Mouse (Mus musculus) right cerebral cortex, postnatal 4 days (tissue): ENCODE measurements at regions not wholly inside any gene's neighbourhood (a gene's known extent, or its start where the extent isn't known, plus 50 kb on each side); places are given as distances from the start of the nearest gene placed in this dataset.
"Not testable (repeated sequence)": the region's sequence is repeated elsewhere in the genome, so short reads cannot be mapped to it uniquely, and the experiment has no call there.

Source experiments
- DNase-seq: peaks from one replicate; pipeline ENCODE4 v3.0.0-alpha.2; 2022

DNA sequence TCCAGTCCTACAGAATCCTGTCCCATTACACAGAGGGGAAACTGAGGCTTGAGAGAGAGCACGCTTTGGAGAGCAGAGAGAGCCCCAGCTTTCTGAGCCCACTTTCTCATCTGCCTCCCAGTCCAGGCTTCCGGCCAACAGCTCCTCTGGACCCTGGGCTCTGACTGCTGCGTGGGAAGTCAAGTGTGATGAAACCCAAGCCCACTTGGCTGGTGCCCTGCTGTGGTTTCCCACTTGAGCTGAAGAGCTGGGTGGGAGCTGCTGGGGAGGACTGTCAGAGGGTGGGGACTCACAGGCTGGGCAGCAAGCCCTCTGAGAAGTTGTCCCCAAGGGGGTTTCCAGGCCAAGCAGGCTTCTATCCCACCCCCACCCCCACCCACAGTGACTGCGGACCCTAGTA is 139.9 kb upstream of the Haao start:
- no peak for DNase-seq

DNA sequence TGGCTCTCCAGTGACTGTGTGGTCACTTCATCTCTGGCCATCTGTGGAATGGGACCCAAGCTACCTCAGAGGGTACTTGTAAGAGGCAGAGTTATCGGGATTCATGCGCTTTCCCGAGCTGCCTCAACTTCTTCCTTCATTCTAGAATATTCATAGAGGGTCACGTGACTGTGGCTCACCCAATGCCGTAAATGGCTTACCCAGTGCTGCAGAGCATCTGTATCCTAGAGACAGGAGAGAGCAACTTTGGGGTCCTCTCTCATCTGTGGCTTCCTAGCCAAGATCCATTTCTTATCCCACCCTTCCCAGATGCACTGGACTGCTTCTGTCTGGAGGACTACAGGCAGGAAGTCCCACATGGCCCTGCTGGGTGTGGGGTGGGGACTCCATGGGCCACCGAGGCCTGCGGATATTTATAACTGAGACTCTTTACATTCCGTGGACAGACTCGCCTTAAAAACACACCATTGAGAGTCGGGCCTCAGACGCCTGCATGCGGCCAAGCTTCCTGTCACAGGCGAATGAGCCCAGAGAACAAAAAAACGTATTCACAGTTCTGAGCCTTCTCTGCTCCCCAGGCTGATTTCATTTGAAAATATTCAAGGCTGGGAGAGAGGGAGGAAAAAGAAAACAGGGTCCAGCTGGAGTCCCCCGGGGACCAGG is 138.3 kb upstream of the Haao start:
- peak; percentile 13 for DNase-seq

DNA sequence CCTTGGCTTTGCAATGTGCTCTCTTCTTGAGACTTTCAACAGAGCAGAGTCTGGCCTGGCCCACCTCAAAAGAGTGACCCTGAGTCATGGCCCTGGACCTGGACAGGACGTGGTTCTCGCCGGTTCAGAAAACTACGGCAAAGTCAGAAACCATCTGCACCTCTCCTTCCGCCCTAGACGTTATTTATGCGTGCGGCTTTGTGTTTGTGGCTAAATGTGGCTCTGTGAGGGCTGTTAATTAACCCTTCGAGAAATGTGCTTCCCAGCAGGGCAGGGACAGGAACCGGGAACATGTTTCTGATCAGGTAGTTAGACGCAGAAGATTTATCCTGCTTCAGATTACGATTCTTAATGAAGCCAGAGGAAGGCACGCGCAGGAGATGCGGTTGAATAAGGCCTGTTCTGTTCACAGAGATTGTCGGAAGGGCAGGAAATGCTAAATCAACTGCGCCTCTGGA is 137.6 kb upstream of the Haao start:
- no peak for DNase-seq

DNA sequence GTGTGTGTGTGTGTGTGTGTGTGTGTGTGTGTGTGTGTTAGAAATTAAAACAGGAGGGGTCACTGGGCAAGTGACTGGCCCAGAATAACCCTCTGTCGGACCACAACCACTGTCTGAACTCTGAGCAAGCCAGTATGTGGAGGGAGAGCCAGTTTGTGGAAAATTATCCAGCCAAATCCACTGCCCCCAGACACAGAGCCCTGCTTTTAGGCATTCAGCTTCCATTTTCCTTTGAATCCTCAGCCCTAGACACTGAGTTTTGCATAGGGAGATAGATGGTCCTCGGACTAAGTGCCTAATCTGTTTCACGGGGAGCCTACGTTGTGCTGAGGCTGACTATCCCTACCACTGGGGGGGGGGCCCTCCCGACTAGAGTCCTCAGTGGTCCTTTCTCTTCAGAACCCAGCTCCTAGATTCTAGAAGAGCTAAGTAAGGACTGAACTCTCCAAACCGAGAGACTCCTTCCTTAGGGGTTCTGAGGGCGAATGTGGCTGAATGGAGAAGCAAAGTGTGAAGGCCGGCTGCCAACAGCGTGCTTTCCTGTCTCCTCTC is 136.2 kb upstream of the Haao start:
- no peak for DNase-seq

DNA sequence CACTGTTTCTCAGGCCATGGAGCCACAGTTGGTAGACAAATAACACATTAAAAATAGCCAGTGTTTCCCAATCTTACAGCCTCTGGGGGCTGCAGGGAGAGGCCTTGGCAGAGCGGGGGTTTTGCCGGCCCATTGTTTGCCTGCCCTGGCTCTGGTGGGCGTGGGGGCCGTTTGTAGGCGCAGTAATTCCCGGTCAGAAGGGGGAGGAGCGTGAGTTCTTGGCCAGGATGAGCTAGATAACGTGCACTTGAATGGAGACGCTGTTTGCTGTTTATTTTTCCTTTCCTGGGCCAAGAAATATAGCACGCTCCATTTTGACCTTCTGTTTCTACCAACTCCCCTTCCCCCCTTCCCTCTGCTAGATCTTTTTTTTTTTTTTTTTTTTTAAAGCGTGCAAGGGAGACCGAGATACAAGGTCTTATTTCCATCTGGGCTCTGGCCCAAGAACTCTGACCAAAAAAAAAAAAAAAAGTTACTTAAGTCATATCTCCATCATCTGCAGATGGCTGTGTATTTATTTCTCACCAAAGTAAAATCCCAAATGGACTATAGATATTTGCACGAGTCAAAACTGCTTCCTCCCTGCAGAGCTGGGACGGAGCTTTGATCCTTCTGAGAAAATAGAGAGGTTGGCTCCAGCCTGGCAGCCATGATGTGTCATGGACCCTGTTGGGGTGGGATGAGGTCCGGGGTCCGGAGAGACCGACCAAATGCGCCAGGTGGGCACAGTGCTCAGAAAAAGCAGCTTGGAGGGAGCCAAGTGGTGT is 135.5 kb upstream of the Haao start:
- DNase-seq = no peak

DNA sequence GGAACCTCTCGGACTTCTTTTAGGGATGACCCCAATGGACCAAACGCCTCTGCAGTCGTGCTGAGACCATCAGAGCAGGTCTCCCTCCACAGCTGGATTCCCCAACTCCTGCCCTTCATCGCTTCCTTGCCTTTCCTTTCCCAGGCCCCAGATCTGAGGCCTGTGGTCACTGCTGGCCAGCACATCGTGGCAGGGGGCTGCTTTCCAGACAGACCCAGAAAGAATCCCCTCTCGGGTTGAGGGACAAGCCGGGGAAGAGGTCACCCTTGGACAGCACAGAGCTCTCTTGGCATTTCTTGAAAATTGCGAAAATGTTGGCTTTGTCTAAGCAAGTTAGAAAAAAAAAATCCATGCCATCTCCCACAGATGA is 134.9 kb upstream of the Haao start:
- DNase-seq = no peak

DNA sequence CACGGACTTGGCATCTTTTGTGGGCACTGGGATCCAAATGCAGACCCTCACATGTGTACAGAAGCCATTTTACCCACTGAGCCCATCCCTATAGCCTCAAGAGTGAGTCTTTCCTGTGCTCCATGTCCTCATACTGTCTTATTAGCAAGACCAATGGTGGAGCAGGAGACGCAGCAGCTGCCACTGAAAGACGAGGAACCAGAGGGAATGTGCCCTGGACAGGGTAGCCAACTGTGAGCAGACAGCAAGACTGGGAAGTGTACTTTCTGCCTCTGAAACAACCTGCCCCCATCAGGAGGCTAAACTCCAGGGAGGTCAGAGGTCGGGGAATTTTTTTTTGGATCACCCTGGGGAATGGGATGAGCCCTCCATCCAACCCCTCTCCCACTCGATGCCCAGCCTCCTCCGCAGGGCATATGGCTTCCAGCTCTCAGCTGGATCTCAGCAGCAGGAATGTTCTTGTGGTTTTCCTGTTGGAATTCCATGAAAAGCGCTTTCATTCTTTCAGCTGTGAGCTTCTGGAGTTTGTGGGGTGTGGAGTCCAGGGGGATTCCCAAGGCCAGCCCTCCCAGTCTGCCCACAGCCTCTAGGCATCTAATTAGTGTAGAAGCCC is 131.2 kb upstream of the Haao start:
- DNase-seq = no peak

DNA sequence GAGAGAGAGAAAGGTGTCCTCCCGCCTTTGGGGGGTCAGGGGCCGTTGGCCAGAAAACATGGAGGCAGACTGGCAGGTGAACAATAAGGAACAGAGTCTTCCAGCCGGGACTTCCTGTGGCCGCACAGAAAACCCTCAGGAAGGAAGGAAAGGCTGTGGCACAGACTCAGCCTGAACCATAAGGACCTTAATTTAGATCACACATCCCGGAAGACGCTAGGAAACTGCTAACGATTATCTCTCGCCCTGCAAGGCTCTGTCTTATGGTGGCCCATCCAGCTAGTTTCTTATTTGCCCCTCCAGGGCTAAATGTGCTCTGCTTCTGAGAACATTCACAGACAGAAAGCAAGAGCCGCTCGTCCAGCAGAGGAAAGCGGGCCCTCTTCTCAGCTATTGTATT is 130.0 kb upstream of the Haao start:
- no peak for DNase-seq

DNA sequence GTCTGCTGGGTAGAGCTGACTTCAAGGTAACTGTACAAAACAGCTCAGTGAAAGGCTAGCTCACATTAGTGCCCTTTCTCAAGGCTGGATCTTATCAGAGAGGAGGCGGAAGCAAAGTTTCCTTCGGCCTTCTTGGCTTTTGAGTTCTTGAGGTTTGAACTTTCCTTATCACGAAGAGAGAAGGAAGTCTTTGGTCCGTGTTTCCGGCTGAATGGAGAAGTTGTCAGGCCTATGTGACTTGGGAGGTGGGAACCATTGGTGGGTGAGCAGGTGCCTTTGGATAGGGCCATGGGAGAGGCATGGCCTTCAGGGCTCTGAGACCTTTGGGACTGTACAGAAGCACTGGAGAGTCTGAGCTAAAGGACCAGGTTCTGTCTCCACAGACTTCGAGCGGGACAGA is 128.1 kb upstream of the Haao start:
- DNase-seq = no peak

DNA sequence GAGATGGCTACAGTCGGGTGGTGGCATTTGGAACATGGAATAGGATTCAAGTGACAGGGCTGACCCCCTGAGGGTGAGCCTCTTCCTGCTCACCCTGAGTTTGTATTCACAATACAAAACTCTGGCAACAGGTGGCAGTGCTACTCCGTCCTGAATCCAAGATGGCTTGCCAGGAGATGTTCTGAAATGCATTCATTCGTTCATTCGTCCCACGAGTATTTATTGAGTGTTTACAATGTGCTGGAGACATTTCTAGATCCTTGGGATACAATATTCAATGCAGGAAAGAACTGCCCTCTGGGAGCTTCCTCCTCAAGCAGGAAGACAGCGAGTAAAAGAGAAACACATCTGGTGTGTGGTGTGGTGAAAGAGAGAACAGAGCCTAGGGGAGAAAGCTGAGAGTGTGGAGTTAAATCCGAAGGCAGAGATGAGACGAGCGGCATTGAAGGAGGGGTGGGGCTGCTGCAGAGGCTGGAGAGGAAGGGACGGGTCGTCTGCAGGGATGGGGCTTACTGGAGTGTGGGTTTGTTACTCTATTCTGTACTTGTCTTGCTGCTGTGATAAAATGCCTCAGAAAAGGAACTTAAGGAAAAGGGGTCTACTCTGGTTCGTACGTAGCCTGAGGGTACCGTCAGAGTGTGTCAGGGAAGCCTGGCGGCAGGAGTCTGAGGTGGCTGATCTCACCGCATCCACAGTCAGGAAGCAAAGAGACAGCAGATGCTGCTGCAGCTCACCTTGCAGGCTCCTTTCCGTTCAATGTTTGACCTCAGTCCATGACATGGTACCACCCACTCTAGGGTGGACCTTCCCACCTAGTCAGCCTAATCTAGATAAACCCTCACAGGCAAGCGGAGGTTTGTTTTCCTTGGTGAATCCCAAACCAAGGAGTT is 125.9 kb upstream of the Haao start:
- peak; percentile 54 for DNase-seq

DNA sequence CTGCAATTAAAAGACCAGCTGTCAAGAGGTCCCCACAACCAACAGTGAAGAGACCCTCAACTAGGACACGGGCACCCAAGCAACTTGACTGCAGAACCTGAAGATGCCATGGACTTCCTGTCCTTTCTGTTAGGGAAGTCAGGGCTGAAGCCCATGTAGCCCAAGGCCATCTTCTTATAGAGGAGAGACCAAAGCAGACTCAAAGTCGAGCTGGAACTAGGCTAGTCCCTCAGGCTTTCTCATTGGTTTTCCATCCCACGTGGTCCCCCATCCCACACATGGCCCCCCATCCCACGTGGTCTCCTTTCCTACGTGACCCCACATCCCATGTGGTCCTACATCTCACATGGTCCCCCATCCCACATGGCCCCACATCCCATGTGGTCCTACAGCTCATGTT is 125.1 kb upstream of the Haao start:
- DNase-seq = no peak

DNA sequence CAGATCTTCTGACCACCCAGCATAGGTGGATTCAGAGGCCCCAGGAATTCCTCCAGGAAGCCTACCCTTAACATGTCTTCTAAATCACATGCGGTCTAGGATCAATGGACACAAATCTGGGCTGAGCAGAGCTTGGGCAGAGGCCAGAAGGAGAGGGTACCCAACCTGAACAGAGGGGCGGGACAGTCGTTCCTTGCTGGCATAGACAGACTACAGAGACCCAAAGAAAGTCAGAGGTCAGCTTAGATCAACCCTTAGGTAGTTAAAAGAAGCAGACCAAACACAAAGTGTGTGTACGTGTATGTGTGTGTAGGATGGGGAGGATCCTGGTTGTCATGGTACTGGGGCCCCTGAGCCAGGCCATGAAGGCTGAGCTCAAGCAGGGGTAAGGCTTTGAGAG is 124.7 kb upstream of the Haao start:
- no peak for DNase-seq

DNA sequence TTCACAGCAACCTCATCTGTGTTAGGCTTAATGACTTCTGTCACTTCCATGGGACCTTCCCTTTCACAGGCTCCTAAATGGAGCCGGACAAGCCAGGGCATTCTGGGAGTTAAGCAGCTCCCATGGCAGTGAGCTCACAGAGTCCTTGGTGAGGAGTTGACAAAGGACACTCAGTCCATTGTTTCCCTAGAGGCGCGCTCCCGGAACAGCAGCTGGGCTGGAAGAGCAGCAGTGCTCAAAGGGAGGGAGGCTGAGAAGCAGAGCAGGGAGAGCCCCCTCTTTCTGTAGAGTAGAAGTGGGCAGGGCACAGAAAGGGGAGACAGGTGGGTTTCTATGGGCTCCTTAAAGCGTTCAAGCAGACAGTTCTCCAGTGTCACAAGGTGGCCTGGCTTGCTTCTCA is 124.3 kb upstream of the Haao start:
- DNase-seq = no peak

DNA sequence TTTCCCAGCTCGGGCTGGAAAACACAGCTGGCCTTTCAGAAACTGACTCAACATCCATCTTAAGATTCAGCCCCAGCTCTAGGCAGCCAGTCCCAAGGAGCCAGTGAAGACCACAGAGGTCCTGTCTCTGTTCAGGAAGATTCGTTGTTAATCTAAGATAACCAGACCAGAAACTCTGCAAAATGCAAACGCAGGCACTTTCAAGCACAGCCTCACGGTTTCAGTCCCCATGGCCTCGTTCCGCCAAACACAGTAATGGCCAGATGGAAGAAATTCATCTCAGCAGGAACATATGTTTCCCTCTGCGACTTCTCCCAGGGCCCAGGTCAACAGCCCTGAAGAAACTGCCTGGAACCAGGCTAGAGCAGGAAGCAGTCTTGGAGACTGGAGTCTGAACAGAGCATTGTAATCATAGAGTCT is 121.7 kb upstream of the Haao start:
- DNase-seq = no peak

DNA sequence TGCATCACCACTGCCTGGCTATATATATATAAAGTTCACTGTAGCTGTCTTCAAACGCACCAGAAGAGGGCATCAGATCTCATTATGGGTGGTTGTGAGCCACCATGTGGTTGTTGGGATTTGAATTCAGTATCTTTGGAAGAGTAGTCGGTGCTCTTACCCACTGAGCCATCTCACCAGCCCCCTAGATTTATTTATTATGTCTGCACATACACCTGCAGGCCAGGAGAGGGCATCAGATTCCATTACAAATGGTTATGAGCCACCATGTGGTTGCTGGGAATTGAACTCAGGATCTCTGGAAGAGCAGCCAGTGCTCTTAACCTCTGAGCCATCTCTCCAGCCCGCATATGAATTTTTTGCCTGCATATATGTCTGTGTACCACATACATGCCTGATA is 120.4 kb upstream of the Haao start:
- DNase-seq = not testable (repeated sequence)

DNA sequence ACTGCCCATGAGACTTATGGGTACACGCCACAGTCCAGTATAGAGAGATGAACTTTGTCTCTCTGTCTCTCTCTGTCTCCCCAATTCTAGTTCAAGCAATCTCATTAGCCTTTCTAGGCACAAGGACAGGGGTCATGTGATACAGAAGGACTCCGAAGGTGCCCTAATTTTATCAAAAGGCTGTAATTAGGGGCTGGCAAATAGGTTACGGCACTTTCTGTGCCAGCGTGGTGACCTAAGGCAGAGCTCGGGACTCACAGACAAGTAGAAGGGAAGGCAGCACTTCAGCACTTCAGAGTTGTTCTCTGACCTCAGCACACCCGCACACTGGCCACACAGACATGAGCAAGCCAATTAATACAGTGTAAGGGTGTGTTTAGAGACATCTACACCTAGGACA is 119.2 kb upstream of the Haao start:
- DNase-seq = no peak

DNA sequence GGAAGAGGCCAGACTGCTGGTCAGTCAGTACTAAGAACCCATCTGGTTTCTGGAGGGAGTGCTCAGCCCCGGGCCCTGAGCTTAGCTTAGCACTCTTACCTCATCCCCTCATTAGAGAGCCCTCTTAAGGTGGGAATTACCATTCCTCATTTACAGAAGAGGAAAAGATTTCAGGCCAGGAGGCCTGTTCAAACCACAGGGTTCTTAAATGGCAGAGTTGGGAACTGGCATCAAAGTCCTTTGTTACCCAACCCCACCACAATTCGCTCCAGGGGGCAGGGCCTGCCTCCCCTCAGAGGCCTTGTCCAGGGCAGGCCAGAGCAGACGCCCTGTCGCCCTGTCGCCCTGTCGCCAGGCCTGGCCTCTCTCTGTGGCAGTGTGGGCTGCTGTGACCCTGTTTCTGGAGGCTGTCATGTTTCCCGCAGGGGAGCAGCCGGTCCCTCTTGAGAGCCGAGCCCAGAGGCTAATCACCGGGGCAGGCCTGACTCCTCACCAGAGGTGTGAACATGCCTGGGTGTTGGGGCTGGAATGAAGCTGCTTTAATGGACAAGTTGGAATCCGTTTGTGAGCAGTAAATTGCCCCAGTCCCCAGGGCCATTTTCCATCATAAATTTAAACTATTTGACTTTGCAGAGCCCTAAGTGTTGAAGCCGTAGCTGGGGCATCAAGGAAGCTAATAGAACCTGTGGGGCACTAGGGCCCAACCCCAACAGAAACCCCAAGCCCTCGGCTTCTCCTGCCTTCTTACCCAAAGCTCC is 116.9 kb upstream of the Haao start:
- no peak for DNase-seq

DNA sequence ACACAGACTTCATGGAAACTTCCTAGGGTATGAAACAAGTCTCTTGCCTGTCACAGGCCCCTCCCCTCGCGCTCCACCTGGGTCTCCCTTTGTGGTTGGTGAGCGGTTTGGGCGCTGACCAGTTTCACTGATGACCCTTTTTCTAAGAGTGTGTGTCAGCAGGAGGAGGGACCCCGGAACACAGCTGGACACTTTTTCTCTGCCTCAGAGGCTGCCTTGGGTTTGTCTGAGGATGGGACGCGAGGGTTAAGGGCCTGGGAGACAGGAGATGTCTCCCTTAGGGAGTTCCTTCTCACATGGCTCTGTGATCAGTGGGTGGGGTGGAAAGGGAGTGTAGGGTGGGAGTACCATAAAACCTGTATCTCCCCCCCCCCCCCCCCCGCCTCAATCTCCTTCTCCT is 115.8 kb upstream of the Haao start:
- DNase-seq = no peak

DNA sequence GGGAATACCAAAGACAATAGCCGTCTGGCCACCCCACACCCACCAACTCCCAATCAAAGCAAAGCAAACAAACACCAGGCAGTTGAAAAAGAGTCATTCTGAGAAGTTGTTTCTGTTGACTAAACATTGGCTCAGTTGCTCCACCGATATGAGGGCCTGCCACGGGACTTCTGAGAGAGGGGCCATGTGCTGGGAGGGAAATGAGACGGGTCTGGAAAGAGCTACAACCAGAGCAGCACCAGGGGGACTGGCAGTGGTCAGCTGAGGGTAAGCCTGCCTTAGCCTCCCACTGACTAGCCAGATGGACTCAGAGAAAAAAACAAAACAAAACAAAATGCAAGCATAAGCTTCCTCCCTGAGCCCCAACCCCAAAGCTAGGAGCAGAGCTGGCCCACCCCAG is 115.1 kb upstream of the Haao start:
- no peak for DNase-seq

DNA sequence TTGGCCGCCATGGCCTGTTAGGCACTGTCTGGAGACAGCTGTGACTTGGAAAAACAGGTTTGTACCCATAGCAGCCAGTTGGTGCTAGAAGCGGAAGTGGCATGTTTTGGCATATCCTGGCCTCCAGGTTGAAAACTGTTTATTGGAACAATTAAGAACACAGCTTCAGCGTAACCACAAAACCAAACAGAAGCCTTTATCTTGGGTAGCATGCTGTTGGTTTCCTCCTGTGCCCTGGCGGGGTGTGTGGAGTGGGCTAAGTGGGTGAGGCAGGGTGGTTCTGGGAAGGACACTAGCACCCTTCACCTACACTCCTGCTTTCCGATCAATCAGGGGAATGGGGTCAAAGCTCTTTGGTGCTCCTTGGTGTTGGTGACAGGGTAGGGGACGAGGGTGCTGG is 114.4 kb upstream of the Haao start:
- DNase-seq = no peak

DNA sequence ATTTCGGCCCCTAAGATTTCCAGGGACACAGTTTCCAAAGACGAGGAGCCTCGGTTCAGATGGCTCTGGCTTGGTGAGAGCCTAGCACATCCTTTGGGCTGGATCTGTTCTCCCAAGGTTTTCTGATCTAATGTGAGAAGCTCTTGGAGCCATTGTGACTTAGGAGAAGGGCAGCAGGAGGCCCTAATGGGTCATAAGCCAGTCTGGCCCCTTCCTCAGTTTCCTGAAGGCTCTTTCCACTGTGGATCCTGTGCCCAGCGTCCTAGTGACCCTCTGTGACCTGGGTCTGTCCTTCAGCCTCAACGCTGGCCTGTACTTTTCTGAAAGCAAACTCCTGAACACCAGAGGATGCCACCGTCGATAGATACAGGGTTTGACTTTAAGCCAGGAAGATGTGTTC is 113.1 kb upstream of the Haao start:
- DNase-seq = no peak

DNA sequence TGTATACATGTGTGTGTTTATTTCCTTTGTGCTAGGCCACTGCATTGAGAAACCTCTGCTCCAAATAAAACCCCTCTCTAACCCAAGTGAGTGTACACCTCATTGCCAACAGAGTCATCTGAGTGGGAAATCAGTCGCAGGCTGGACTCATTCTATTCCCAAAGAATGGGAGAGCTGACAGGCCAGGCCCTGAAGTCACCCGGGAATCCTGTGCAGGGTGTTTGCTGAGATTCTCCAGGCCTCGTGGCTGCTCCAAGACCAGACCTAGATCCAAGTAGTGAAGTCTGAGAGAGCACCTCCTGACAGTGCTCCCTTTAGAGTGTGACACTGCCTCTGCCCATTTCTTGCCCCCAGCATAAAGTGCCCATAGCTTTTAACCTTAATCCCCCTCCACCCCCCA is 112.4 kb upstream of the Haao start:
- DNase-seq = no peak
